Mouse (Mus musculus) CD4-positive, CD25-positive, alpha-beta regulatory T cell, adult 4 months (primary cell): ENCODE results near the gene Galnt10. TPM values are rescaled to one million over a fixed set of nuclear protein-coding genes. Genes with fewer than 3 reads are reported as not detected.

Experiments
- ATAC-seq: one replicate; pipeline ENCODE4 v1.8.0; 2017
- polyA plus RNA-seq, 2 experiments: library from polyadenylated mRNA; unstranded; fragments of 100-300 nt; shearing (Covaris generic); gene quantifications; one replicate each; pipeline ENCODE4 v1.2.1; 2017

The Galnt10 gene
- polyA plus RNA-seq, 2 experiments from 2014 or later = 7.4 to 8.3 TPM

- no peak for ATAC-seq
Measured at GRCm38 (mm10) chr11:57732410-57733281, 87.4 kb downstream of the Galnt10 start.

GRCm38 (mm10) chr11:57747294-57748080 lies 102.2 kb downstream of the Galnt10 start:
- peak; percentile 39 for ATAC-seq

GRCm38 (mm10) chr11:57753538-57754203 lies 108.4 kb downstream of the Galnt10 start:
- ATAC-seq = no peak

- no peak for ATAC-seq
Measured at GRCm38 (mm10) chr11:57758621-57759020, 113.4 kb downstream of the Galnt10 start.

- no peak for ATAC-seq
Measured at GRCm38 (mm10) chr11:57760509-57761058, 115.3 kb downstream of the Galnt10 start.

- no peak for ATAC-seq
Measured at GRCm38 (mm10) chr11:57761347-57761746, 116.1 kb downstream of the Galnt10 start.

GRCm38 (mm10) chr11:57764124-57764523 lies 118.9 kb downstream of the Galnt10 start:
- ATAC-seq = no peak

- no peak for ATAC-seq
Measured at GRCm38 (mm10) chr11:57766617-57767016, 121.4 kb downstream of the Galnt10 start.

- ATAC-seq = no peak
Measured at GRCm38 (mm10) chr11:57767171-57767570, 121.9 kb downstream of the Galnt10 start.

- ATAC-seq = no peak
Measured at GRCm38 (mm10) chr11:57770776-57771175, 125.5 kb downstream of the Galnt10 start.

- no peak for ATAC-seq
Measured at GRCm38 (mm10) chr11:57771676-57772075, 126.4 kb downstream of the Galnt10 start.

GRCm38 (mm10) chr11:57773479-57773878 lies 128.2 kb downstream of the Galnt10 start:
- no peak for ATAC-seq

GRCm38 (mm10) chr11:57773936-57774335 lies 128.7 kb downstream of the Galnt10 start:
- ATAC-seq = no peak

GRCm38 (mm10) chr11:57775868-57776267 lies 130.6 kb downstream of the Galnt10 start:
- no peak for ATAC-seq

GRCm38 (mm10) chr11:57776546-57776945 lies 131.3 kb downstream of the Galnt10 start:
- no peak for ATAC-seq

- ATAC-seq = peak; percentile 65
Measured at GRCm38 (mm10) chr11:57778349-57778748, 133.1 kb downstream of the Galnt10 start.

- no peak for ATAC-seq
Measured at GRCm38 (mm10) chr11:57779824-57780223, 134.6 kb downstream of the Galnt10 start.

GRCm38 (mm10) chr11:57786616-57787418 lies 141.6 kb downstream of the Galnt10 start:
- no peak for ATAC-seq

- ATAC-seq = peak; percentile 69
Measured at GRCm38 (mm10) chr11:57787913-57788312, 142.7 kb downstream of the Galnt10 start.

GRCm38 (mm10) chr11:57790866-57791535 lies 145.8 kb downstream of the Galnt10 start:
- no peak for ATAC-seq

GRCm38 (mm10) chr11:57795086-57795485 lies 149.8 kb downstream of the Galnt10 start:
- ATAC-seq = no peak
